Mouse (Mus musculus) heart, adult 2 months (tissue): Measurements from ENCODE around the gene Epyc. TPM values are rescaled to one million over a fixed set of nuclear protein-coding genes. Genes with fewer than 3 reads are reported as not detected.

Experiments
- DNase-seq, 2 experiments: peaks; one replicate each; pipeline ENCODE4 v3.0.0; 2021
- H3K27ac ChIP-seq: fragments of 200-600 bp; 2 replicates; pipeline ENCODE4 v1.8.1; 2022
- H3K27me3 ChIP-seq: fragments of 200-500 bp; 2 replicates; pipeline ENCODE4 v1.6.1; 2012; ENCODE audit warnings: mild to moderate bottlenecking, low read length, inconsistent platforms, mixed read lengths; ENCODE audit not compliant: control insufficient read depth, insufficient read depth
- H3K36me3 ChIP-seq: fragments of 200-500 bp; 2 replicates; pipeline ENCODE4 v1.6.1; 2012; ENCODE audit warnings: low read length, inconsistent platforms; ENCODE audit not compliant: control insufficient read depth, insufficient read depth
- H3K4me1 ChIP-seq: fragments of 200-500 bp; 2 replicates; pipeline ENCODE4 v1.6.1; 2011; ENCODE audit warnings: low read length; ENCODE audit not compliant: control insufficient read depth, insufficient read depth
- H3K4me3 ChIP-seq: fragments of 200-600 bp; 2 replicates; pipeline ENCODE4 v1.8.1; 2022
- H3K79me2 ChIP-seq: fragments of 200-500 bp; replicated peaks from 2 replicates; pipeline ENCODE4 v1.6.1; 2012; ENCODE audit warnings: mild to moderate bottlenecking, inconsistent platforms, low read length, moderate library complexity, mixed read lengths; ENCODE audit not compliant: control insufficient read depth, insufficient read depth
- H3K9ac ChIP-seq: fragments of 200-500 bp; 2 replicates; pipeline ENCODE4 v1.6.1; 2012; ENCODE audit warnings: low read depth, mild to moderate bottlenecking, control low read depth, inconsistent platforms, low read length, mixed read lengths
- CTCF ChIP-seq: fragments of 200-600 bp; IDR thresholded peaks from 2 replicates; pipeline ENCODE4 v1.8.1; 2022; ENCODE audit warnings: antibody characterized with exemption, mild to moderate bottlenecking, moderate library complexity
- EP300 ChIP-seq: fragments of 200-500 bp; IDR thresholded peaks from 2 replicates; pipeline ENCODE4 v1.6.1; 2011; ENCODE audit warnings: low read depth, low read length, control low read depth; ENCODE audit not compliant: insufficient read depth
- POLR2A ChIP-seq: fragments of 200-500 bp; IDR thresholded peaks from 2 replicates; pipeline ENCODE4 v1.6.1; 2011; ENCODE audit warnings: mild to moderate bottlenecking, low read depth, low read length, control low read depth; ENCODE audit not compliant: insufficient read depth
- WGBS: fragments of 180-500 bp; shearing (Covaris S2); methylation state at CpG from one replicate; pipeline ENCODE4 v1.1.7; 2018; 5-methylcytosine and 5-hydroxymethylcytosine counted together
- intact Hi-C: fragments of 180-260 bp; cut with DNase I; formaldehyde crosslinking; loops from one replicate; pipeline ENCODE4 v1.15.1; 2025
- polyA plus RNA-seq: library from polyadenylated mRNA; depleted of rRNA; stranded (reverse); fragments of >200 nt; gene quantifications from 2 replicates; pipeline ENCODE4 v1.2.3, GENCODE M21; 2012
- total RNA-seq, 2 experiments: library from RNA; stranded (reverse); gene quantifications; 2 replicates each; pipeline ENCODE4 v1.2.3; 2021

The Epyc gene
- total and polyA plus RNA-seq, 3 experiments = 0.42 to 0.70 (median 0.61) TPM

DNA sequence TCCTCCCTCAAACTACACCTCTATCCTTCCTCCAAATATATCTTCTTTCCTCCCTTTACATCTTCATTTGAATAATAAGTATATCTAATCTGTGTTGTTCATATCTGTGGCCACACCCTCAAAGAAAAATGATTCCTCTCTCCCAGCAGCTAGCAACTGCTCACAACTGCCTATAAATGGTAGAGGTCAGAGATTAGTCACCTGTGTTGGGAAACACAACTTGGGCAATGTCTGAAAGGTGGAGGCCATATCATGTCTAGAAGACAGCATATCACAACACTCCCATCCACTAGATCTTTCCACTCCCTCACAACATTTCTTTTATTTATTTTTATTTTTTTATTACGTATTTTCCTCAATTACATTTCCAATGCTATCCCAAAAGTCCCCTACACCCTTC, 15.6 kb downstream of the Epyc start:
- Histone ChIP-seq H3K36me3 (no peaks in the 10 kb centered on the region), H3K4me3 (no peak overlapping the region), H3K27ac (no peak overlapping the region), H3K79me2 (no peaks in the 10 kb centered on the region), H3K27me3 (no peaks in the 10 kb centered on the region), H3K4me1 (no peaks in the 10 kb centered on the region), H3K9ac (no peak overlapping the region)
- 80% methylated on average over 1 of the region's 1 CpGs for WGBS
- DNase-seq = no peak
- intact Hi-C loops = no loop called here
- TF ChIP-seq POLR2A (no peak), EP300 (no peak), CTCF (no peak)

DNA sequence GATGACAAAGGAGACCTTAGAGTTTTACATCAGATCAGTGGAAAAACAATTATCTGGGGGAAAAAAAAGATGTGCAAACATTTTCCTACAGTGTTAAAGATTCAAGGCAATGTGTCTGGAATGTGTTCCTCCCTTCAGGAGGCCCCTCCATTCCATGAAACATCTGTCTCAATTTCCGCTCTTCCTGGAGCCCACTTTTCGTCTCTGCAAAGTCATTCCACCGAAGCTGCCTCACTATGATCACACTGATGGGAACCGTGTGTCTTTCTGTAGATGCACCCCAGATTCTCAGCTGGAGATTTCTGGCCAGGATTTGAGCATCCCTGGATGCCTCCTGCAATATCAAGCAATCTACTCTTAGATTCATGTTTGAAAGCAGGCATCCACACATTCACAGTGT, 24.8 kb downstream of the Epyc start:
- Histone ChIP-seq H3K27me3 (no peaks in the 10 kb centered on the region), H3K27ac (no peak overlapping the region), H3K36me3 (no peaks in the 10 kb centered on the region), H3K4me1 (no peaks in the 10 kb centered on the region; the same call in 1 of the 2 replicates), H3K79me2 (no peaks in the 10 kb centered on the region), H3K9ac (no peak overlapping the region), H3K4me3 (no peak overlapping the region)
- TF ChIP-seq CTCF (no peak), POLR2A (no peak), EP300 (no peak)
- intact Hi-C loops = loop anchor here (5.0 kb wide), 1 partner anchor 101 kb away; the partner anchor contains the start of gene Lum
- WGBS = 56% methylated on average over 4 of the region's 4 CpGs
- DNase-seq = peak; percentile 4 to 16

DNA sequence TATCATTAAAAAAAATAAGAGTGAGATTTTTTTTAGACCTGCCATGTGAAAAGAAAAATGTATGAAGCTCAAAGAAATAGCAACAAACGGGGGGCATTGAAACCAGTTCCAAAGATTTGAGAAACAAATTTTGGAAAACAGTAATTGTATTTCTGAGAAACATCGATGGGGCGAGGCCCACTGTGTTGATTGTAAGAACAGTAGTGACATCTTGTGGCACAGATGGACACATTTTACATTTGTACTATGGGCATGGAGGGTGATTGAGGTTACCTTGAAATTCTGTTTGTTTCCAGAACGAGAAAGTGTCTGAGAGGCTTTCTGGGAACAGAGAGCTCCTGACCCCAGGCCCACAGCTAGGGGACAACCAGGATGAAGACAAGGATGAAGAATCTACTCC, 26.3 kb downstream of the Epyc start:
- 35% methylated on average over 4 of the region's 4 CpGs for WGBS
- Histone ChIP-seq H3K27ac (peak overlapping the region; percentile 31; the same call in 1 of the 2 replicates), H3K79me2 (no peaks in the 10 kb centered on the region), H3K4me1 (no peaks in the 10 kb centered on the region; the same call in 1 of the 2 replicates), H3K27me3 (no peaks in the 10 kb centered on the region), H3K36me3 (no peaks in the 10 kb centered on the region), H3K4me3 (no peak overlapping the region), H3K9ac (no peak overlapping the region)
- DNase-seq = no peak
- intact Hi-C loops = loop anchor here (2.0 to 5.0 kb wide), 2 partner anchors 293 to 323 kb away; no protein-coding TSS in a partner anchor
- TF ChIP-seq POLR2A (no peak), CTCF (peak; percentile 71)

DNA sequence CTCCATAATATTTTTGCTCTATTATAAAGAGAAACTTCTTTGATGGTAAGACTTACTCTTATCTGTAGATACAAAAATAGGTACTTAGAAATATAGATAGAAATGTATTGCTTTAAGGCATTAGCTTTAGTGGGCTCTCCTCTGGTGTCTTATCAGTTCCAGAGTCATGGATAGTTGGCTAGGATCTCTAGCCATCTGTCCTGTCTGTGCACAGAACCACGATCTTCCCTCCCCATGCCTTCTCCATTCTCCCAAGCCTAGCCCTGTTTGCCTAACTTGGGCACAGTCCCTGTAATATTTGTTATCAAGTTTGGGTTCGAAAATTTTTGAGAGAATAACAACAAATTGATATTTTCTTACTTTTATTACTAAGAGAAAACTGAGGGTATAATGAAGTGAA, 29.4 kb downstream of the Epyc start:
- WGBS = 45% methylated on average over 2 of the region's 2 CpGs
- intact Hi-C loops = loop anchor here (5.0 kb wide), 1 partner anchor 326 kb away; no protein-coding TSS in a partner anchor
- TF ChIP-seq CTCF = no peak
- TF ChIP-seq EP300 = no peak
- TF ChIP-seq POLR2A = no peak
- H3K9ac ChIP-seq = no peak overlapping the region
- no peaks in the 10 kb centered on the region for H3K36me3 ChIP-seq
- H3K4me3 ChIP-seq = no peak overlapping the region
- H3K27ac ChIP-seq = no peak overlapping the region
- DNase-seq = no peak
- no peaks in the 10 kb centered on the region for H3K79me2 ChIP-seq
- no peaks in the 10 kb centered on the region for H3K27me3 ChIP-seq
- H3K4me1 ChIP-seq = no peaks in the 10 kb centered on the region; the same call in 1 of the 2 replicates

DNA sequence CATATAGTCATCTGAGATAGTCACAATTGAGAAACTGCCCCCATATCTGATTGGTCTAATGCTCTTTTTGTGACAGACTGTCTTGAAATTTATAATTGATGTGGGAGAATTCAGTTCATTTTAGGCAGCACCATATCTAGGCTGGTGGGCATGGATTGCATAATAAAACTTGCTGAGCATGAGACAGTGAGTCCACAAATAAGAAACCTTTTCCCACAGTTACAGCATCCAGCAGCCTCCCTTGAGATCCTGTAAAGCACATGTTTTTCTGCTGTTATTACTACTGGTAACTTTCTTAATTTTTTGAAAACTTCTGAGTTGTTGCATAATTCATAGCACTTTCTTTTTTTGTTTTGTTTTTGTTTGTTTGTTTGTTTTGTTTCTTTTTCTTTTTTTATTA, 39.1 kb downstream of the Epyc start:
- H3K79me2 ChIP-seq = no peaks in the 10 kb centered on the region
- no peaks in the 10 kb centered on the region for H3K27me3 ChIP-seq
- no peaks in the 10 kb centered on the region for H3K4me1 ChIP-seq
- no peak overlapping the region for H3K27ac ChIP-seq
- no peak overlapping the region for H3K9ac ChIP-seq
- no peak overlapping the region for H3K4me3 ChIP-seq
- H3K36me3 ChIP-seq = no peaks in the 10 kb centered on the region
- intact Hi-C loops = no loop called here
- DNase-seq = peak in 1 of 2 experiments; percentile 14
- no peak for TF ChIP-seq POLR2A
- TF ChIP-seq CTCF = no peak
- no peak for TF ChIP-seq EP300

DNA sequence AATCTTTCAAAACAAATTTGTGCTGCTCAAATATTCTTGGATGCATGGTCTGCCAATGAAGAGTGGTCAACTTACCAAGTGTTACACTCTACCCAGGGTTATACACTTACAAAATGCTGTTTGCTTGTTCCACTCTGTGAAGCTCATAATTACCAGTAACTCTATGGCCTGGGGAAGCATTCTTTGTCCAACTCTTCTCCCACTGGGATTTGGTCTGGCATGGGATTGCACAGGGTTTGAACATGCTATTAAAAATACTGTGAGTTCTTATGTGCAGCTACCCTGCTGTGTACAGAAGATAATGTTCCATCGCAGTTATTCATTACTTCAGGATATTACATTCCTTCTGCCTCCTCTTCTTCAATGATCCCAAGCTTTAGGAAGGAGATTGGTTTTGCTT, 43.3 kb downstream of the Epyc start:
- H3K4me1 ChIP-seq = no peaks in the 10 kb centered on the region
- 63% methylated on average over 1 of the region's 1 CpGs for WGBS
- peak; percentile 17 to 29 for DNase-seq
- no peaks in the 10 kb centered on the region for H3K27me3 ChIP-seq
- no peak overlapping the region for H3K9ac ChIP-seq
- no peaks in the 10 kb centered on the region for H3K79me2 ChIP-seq
- no peak overlapping the region for H3K27ac ChIP-seq
- intact Hi-C loops = no loop called here
- TF ChIP-seq POLR2A = no peak
- TF ChIP-seq EP300 = no peak
- no peak for TF ChIP-seq CTCF
- no peak overlapping the region for H3K4me3 ChIP-seq
- no peaks in the 10 kb centered on the region for H3K36me3 ChIP-seq
